Mouse (Mus musculus) midbrain, embryonic 12.5 days (tissue): Measurements from ENCODE around the gene Icam4. TPM values are rescaled to one million over a fixed set of nuclear protein-coding genes. Genes with fewer than 3 reads are reported as not detected.
A peak's percentile ranks its signal among the peaks of the same experiment; 100 is the strongest.

Experiments used
- ATAC-seq: fragments of 200-750 bp; cut with Nextera tagmentation; 2 replicates; pipeline ENCODE4 v1.8.0; 2017; ENCODE audit warnings: low read depth, moderate TSS enrichment, moderate library complexity; ENCODE audit not compliant: low FRiP score
- H3K27ac ChIP-seq: fragments of 300-500 bp; sonication (generic); replicated peaks from 2 replicates; pipeline ENCODE4 v1.5.1; 2016; ENCODE audit warnings: mild to moderate bottlenecking
- H3K27me3 ChIP-seq: fragments of 300-500 bp; sonication (generic); 2 replicates; pipeline ENCODE4 v1.6.1; 2016; ENCODE audit warnings: mild to moderate bottlenecking
- H3K36me3 ChIP-seq: fragments of 300-500 bp; sonication (generic); 2 replicates; pipeline ENCODE4 v1.6.1; 2016
- H3K4me1 ChIP-seq: fragments of 300-500 bp; sonication (generic); 2 replicates; pipeline ENCODE4 v1.6.1; 2016
- H3K4me2 ChIP-seq: fragments of 300-500 bp; sonication (generic); replicated peaks from 2 replicates; pipeline ENCODE4 v1.6.1; 2016; ENCODE audit warnings: mild to moderate bottlenecking, moderate library complexity
- H3K4me3 ChIP-seq: fragments of 300-500 bp; sonication (generic); 2 replicates; pipeline ENCODE4 v1.5.1; 2016; ENCODE audit warnings: mild to moderate bottlenecking
- H3K9ac ChIP-seq: fragments of 300-500 bp; sonication (generic); replicated peaks from 2 replicates; pipeline ENCODE4 v1.6.1; 2016; ENCODE audit warnings: mild to moderate bottlenecking, moderate library complexity
- H3K9me3 ChIP-seq: fragments of 300-500 bp; sonication (generic); 2 replicates; pipeline ENCODE4 v1.6.1; 2016; ENCODE audit warnings: mild to moderate bottlenecking
- WGBS: fragments of 180-500 bp; shearing (Covaris S2); methylation state at CpG from one replicate; pipeline ENCODE4 v1.1.7; 2016; 5-methylcytosine and 5-hydroxymethylcytosine counted together
- polyA plus RNA-seq: library from polyadenylated mRNA; unstranded; fragments of >200 nt; fragmentation: Nextera tagmentation; extraction: Ambion mirVana; gene quantifications from 2 replicates; pipeline ENCODE4 v1.2.1, GENCODE M21; 2016

Icam4 gene
- polyA plus RNA-seq, 1 experiment from 2014 or later: 1.3 TPM

DNA sequence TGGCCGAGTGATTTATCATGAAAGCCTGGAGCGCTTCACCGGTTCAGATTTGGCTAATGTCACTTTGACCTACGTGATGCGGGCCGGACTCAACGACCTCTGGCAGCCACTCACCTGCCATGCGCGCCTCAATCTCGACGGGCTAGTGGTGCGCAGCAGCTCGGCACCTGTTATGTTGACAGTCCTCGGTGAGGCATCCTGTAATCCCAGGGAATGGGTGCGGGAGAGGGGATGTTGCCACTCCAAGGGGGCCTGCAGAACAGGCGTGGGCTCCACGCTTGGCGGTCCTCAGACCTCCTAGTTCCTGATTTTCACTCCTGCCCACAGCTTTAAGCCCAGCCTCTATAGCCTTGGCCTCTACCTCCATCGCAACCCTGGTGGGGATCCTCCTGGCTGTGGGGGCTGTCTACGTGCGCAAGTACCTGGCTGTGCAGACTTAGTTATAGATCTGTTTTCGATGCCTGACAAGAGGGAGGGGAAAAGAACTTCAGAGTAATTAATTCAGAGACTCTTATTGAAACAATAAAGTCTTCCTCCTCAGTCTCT is 955 bp downstream of the Icam4 start:
- no peak for ATAC-seq
- Histone ChIP-seq H3K36me3 (no peaks in the 10 kb centered on the region), H3K9me3 (no peaks in the 10 kb centered on the region), H3K27me3 (peaks cover 98% of the 10 kb centered on the region), H3K9ac (no peak overlapping the region), H3K4me1 (peaks cover 38% of the 10 kb centered on the region), H3K4me2 (peak overlapping the region; percentile 51; the same call in 1 of the 2 replicates), H3K27ac (no peak overlapping the region), H3K4me3 (0 out of 2 replicates have a peak overlapping the region, but pooled peaks have one; percentile 34)
- WGBS: 22% methylated on average over 22 of the region's 22 CpGs

DNA sequence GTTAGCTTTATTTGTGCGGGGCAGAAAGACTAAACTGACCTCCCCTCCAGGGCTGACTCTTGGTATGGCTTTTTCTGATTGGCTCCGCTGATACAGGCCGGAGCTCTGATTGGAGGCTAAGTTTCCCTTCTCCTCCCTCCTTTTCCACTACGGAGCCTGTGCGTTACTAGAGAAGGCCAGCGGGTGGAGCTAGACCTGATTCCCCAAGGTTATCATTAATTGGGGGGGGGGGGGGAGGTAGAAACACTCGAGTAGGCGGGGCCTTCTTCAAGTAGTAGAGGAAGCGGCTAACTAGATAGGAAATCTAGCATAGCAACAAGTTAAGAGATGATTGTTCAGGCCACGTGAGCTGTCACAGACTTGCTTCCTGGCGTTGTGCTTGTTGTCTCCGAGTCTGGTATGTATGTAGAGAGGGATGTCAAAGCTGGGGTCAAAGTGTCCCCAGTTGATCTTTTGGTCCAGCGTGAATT is 1.6 kb downstream of the Icam4 start:
- Histone ChIP-seq H3K27me3 (peaks cover 98% of the 10 kb centered on the region), H3K27ac (no peak overlapping the region), H3K4me2 (peak overlapping the region; percentile 75), H3K9me3 (no peaks in the 10 kb centered on the region), H3K4me1 (peaks cover 38% of the 10 kb centered on the region), H3K36me3 (no peaks in the 10 kb centered on the region), H3K4me3 (peak overlapping the region; percentile 46), H3K9ac (no peak overlapping the region)
- 0 out of 2 replicates have a peak, but pooled peaks have one; percentile 39 for ATAC-seq
- 0% methylated on average over 13 of the region's 13 CpGs for WGBS

DNA sequence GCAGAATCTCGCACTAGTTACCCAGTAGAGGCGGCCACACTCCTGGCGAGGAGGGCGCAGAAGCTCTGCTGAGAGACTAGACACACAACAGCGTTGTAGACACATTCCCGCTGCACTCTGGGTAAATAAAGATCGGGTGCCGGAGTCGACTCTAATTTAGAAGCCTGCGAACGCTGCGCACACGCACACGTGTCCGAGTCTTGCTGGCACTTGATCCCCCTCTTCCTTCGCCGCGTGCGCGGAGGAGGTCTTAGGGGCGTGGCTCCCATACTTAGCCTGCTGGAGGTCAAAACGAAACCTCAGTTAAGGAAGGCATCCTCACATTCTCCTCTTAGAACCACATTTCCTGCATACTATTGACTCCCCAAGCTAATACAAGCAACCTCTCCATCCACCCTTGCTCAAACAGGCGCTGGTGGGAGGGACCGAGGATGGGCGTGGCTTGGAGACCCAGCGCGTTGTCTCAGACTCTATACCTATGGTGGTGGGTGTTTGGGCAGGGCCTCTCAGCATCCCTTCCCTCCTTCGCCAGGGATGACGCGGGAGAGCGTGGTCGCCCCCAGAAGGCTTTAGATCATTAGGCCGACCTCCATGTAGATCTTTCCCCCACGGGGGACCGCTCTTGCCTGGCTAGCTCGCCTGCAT is 2.2 kb downstream of the Icam4 start:
- WGBS: under 1% methylated on average over 36 of the region's 36 CpGs
- Histone ChIP-seq H3K9me3 (no peaks in the 10 kb centered on the region), H3K27ac (no peak overlapping the region), H3K9ac (peak overlapping the region; percentile 50), H3K27me3 (peaks cover 99% of the 10 kb centered on the region), H3K4me1 (peaks cover 38% of the 10 kb centered on the region), H3K4me3 (peak overlapping the region; percentile 46), H3K4me2 (peak overlapping the region; percentile 75), H3K36me3 (no peaks in the 10 kb centered on the region)
- ATAC-seq: peak; percentile 55

DNA sequence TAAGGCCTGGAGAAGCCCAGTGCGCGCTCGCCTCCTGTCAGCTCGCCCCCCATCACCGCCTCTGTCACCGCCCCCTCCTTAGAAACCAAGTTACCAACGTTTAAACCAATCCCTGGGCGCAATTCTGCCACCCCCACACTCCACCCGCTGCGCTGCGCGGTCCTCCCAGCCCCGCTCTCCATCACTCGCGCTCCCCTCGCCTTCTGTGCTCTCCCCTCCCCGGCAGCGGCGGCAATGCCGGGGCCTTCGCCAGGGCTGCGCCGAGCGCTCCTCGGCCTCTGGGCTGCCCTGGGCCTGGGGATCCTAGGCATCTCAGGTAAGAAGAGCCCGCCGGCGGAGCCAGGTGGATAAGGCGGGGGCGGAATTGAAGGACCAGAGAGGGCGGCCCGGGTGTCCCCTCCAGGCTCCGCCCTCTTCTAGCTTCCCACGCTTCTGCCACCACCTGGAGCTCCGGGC is 2.8 kb downstream of the Icam4 start, which contains the start of gene Icam5:
TSS of gene Icam5 (plus strand) at position 178 of the 456 bp plus-strand sequence.
- H3K36me3 ChIP-seq: no peaks in the 10 kb centered on the region
- H3K9ac ChIP-seq: peak within 1 kb of the TSS; percentile 50
- H3K4me3 ChIP-seq: peak within 1 kb of the TSS; percentile 46
- ATAC-seq: peak; percentile 31
- peaks cover 38% of the 10 kb centered on the region for H3K4me1 ChIP-seq
- H3K9me3 ChIP-seq: no peaks in the 10 kb centered on the region
- H3K27ac ChIP-seq: no peak within 1 kb of the TSS
- H3K27me3 ChIP-seq: peaks cover 99% of the 10 kb centered on the region
- peak within 1 kb of the TSS; percentile 75 for H3K4me2 ChIP-seq
- WGBS: under 1% methylated on average over 35 of the region's 35 CpGs

DNA sequence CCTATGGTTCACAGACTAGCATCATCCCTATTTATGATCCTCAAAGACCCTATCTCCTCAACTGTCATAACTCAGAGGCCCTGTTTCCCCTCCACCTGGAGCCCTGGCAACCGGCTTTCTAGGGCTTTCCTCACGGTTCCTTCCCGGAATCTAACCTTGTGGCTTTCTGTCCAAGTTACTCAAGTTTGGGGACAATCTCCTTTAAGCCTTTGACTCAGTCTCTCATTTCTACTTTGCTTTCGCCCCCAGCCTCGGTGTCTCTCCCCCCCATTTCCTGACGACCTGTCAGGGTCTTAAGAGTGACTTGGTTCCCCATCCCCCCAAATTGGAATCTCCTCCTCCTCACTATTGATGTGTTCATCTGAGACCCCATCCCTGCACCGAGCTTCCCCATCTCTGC is 3.3 kb downstream of the Icam4 start:
- peaks cover 99% of the 10 kb centered on the region for H3K27me3 ChIP-seq
- peak overlapping the region; percentile 75 for H3K4me2 ChIP-seq
- ATAC-seq: no peak
- 0 out of 2 replicates have a peak overlapping the region, but pooled peaks have one; percentile 50 for H3K9ac ChIP-seq
- H3K4me1 ChIP-seq: peaks cover 42% of the 10 kb centered on the region
- 2% methylated on average over 7 of the region's 7 CpGs for WGBS
- no peak overlapping the region for H3K27ac ChIP-seq
- no peaks in the 10 kb centered on the region for H3K9me3 ChIP-seq
- peak overlapping the region; percentile 46 for H3K4me3 ChIP-seq
- H3K36me3 ChIP-seq: no peaks in the 10 kb centered on the region

DNA sequence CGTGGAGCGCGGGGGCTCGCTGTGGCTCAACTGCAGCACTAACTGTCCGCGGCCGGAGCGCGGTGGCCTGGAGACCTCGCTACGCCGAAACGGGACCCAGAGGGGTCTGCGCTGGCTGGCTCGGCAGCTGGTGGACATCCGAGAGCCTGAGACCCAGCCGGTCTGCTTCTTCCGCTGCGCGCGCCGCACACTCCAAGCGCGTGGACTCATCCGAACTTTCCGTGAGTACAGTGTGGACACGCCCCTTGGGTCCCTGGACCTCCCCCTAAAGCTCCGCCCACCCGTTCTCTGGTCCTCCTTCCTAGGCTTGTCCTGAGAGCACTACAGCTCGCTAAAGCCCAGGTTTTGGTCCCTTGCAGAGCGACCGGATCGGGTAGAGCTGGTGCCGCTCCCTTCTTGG is 4.0 kb downstream of the Icam4 start:
- Histone ChIP-seq H3K4me3 (peak overlapping the region; percentile 46), H3K36me3 (no peaks in the 10 kb centered on the region), H3K4me2 (peak overlapping the region; percentile 59), H3K27me3 (peaks cover 99% of the 10 kb centered on the region), H3K4me1 (peaks cover 45% of the 10 kb centered on the region), H3K27ac (no peak overlapping the region), H3K9ac (no peak overlapping the region), H3K9me3 (no peaks in the 10 kb centered on the region)
- WGBS: 1% methylated on average over 34 of the region's 34 CpGs
- ATAC-seq: no peak

DNA sequence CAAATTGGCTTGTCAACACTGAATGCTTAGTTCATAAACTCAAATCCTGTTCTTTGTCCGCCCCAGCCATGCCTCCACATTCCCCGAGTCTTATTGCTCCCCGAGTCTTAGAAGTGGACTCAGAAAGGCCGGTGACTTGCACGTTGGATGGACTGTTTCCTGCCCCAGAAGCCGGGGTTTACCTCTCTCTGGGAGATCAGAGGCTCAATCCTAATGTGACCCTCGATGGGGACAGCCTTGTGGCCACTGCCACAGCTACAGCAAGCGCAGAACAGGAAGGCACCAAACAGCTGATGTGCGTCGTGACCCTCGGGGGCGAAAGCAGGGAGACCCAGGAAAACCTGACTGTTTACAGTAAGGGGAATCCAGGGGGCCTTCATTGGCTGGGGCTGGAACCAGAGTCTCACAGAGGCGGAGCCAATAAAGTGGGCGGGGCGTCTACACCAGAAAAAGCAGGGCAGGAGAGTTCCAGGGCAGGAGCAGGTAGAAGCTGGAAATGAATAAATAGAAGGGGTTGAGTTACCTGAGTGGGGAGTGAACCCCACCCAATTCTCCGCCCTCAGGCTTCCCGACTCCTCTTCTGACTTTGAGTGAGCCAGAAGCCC is 5.4 kb downstream of the Icam4 start:
- H3K36me3 ChIP-seq: no peaks in the 10 kb centered on the region
- H3K4me2 ChIP-seq: no peak overlapping the region
- WGBS: 3% methylated on average over 17 of the region's 17 CpGs
- H3K27me3 ChIP-seq: peaks cover 99% of the 10 kb centered on the region
- ATAC-seq: no peak
- H3K9ac ChIP-seq: no peak overlapping the region
- no peaks in the 10 kb centered on the region for H3K9me3 ChIP-seq
- peaks cover 39% of the 10 kb centered on the region for H3K4me1 ChIP-seq
- H3K4me3 ChIP-seq: no peak overlapping the region
- H3K27ac ChIP-seq: no peak overlapping the region

DNA sequence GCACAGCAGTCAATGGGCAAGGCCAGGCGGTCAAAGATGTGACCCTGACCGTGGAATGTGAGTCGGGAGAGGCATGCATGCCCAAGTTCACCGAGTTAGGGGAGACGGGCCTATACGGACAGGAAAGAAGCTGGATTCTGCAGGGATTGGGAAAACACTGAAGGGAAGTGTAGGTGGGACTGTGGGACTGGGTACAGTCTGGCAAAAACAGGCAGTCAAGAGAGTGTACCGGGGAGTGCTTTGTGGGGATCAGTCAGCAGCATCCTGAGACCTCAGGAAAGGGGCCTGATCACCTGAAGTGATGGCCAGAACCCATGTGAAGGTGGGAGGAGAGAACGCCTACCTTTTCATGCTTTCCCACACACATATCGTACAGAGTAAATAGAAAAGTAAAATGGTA is 6.4 kb downstream of the Icam4 start:
- ATAC-seq: no peak
- WGBS: 18% methylated on average over 9 of the region's 9 CpGs
- no peak overlapping the region for H3K9ac ChIP-seq
- peaks cover 99% of the 10 kb centered on the region for H3K27me3 ChIP-seq
- H3K4me2 ChIP-seq: no peak overlapping the region
- H3K9me3 ChIP-seq: no peaks in the 10 kb centered on the region
- H3K4me1 ChIP-seq: peaks cover 38% of the 10 kb centered on the region
- no peak overlapping the region for H3K4me3 ChIP-seq
- no peak overlapping the region for H3K27ac ChIP-seq
- no peaks in the 10 kb centered on the region for H3K36me3 ChIP-seq

DNA sequence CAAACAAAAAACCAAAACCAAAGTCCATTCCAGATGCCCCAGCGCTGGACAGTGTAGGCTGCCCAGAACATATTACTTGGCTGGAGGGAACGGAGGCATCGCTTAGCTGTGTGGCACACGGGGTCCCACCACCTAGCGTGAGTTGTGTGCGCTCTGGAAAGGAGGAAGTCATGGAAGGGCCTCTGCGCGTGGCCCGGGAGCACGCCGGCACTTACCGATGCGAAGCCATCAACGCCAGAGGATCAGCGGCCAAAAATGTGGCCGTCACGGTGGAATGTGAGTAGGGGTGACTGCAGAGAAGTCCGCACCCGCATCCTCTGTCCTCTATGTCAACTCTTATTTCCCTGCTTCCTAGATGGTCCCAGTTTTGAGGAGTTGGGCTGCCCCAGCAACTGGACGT is 7.0 kb downstream of the Icam4 start:
- H3K4me1 ChIP-seq: peaks cover 33% of the 10 kb centered on the region
- 6% methylated on average over 20 of the region's 20 CpGs for WGBS

DNA sequence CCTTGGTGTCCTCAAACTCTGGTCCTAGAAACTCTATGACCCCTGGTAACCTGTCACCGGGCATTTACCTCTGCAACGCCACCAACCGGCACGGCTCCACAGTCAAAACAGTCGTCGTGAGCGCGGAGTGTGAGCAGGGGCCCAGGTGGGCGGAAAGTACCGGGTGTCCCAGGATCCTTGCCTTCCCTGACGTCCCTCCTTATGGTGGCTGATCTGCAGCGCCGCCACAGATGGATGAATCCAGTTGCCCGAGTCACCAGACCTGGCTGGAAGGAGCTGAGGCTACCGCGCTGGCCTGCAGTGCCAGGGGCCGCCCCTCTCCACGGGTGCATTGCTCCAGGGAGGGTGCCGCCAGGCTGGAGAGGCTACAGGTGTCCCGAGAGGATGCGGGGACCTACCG is 7.5 kb downstream of the Icam4 start:
- ATAC-seq: no peak
- under 1% methylated on average over 22 of the region's 22 CpGs for WGBS
- no peaks in the 10 kb centered on the region for H3K36me3 ChIP-seq
- peaks cover 28% of the 10 kb centered on the region for H3K4me1 ChIP-seq
- no peaks in the 10 kb centered on the region for H3K9me3 ChIP-seq
- H3K27ac ChIP-seq: no peak overlapping the region
- H3K27me3 ChIP-seq: peaks cover 95% of the 10 kb centered on the region
- H3K4me3 ChIP-seq: peak overlapping the region; percentile 5; the same call in 1 of the 2 replicates
- no peak overlapping the region for H3K9ac ChIP-seq
- peak overlapping the region; percentile 52; the same call in 1 of the 2 replicates for H3K4me2 ChIP-seq

More for the DNA sequence above, 7.0 kb downstream of the Icam4 start:
- no peak overlapping the region for H3K4me3 ChIP-seq
- no peak overlapping the region for H3K4me2 ChIP-seq
- H3K27ac ChIP-seq: no peak overlapping the region
- no peaks in the 10 kb centered on the region for H3K36me3 ChIP-seq
- H3K9me3 ChIP-seq: no peaks in the 10 kb centered on the region
- no peak overlapping the region for H3K9ac ChIP-seq
- peaks cover 99% of the 10 kb centered on the region for H3K27me3 ChIP-seq
- no peak for ATAC-seq

DNA sequence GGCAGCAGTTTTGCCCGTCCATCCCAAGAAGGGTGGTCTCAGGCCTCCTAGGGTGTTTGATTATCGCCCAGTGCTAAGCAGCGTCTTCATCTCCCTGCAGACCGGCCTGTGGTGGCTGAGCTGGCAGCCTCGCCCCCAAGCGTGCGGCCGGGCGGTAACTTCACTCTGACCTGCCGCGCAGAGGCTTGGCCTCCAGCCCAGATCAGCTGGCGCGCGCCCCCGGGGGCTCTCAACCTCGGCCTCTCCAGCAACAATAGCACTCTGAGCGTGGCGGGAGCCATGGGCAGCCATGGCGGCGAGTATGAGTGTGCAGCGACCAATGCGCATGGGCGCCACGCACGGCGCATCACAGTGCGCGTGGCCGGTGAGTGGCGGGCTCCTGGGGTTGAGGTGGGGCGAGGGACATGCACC is 8.3 kb downstream of the Icam4 start:
- Histone ChIP-seq H3K4me1 (peaks cover 20% of the 10 kb centered on the region), H3K36me3 (no peaks in the 10 kb centered on the region), H3K27me3 (peaks cover 87% of the 10 kb centered on the region), H3K4me3 (peak overlapping the region; percentile 39), H3K9ac (peak overlapping the region; percentile 39; the same call in 1 of the 2 replicates), H3K27ac (no peak overlapping the region), H3K9me3 (no peaks in the 10 kb centered on the region), H3K4me2 (peak overlapping the region; percentile 52)
- ATAC-seq: peak; percentile 28; the same call in 1 of the 2 replicates
- 2% methylated on average over 31 of the region's 31 CpGs for WGBS

DNA sequence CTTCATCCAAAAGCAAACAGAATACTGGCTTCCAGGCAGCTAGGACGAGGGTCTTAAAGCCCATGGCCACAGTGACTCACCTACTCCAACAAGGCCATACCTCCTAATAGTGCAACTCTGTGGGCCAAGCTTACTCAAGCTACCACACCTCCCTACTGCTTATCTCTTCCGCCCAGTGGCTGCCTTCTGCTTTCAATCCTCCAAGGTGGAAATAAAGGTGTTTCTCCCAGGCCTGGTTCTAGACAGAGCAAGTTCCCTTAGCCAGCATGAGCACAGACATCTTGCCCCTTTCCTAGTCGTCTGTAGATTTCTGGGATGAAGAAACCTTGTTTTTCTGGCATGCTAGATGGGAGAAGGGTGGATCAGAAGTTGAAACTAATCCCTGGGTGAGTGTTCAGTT is 10.6 kb downstream of the Icam4 start:
- ATAC-seq: no peak
- Histone ChIP-seq H3K4me1 (peaks cover 7% of the 10 kb centered on the region), H3K27me3 (peaks cover 68% of the 10 kb centered on the region), H3K4me2 (no peak overlapping the region), H3K4me3 (no peak overlapping the region), H3K27ac (no peak overlapping the region), H3K9me3 (no peaks in the 10 kb centered on the region), H3K9ac (no peak overlapping the region), H3K36me3 (no peaks in the 10 kb centered on the region)
- 75% methylated on average over 3 of the region's 3 CpGs for WGBS
